Mouse (Mus musculus): Measurements from ENCODE around the gene Kctd17.

The Kctd17 gene

DNA sequence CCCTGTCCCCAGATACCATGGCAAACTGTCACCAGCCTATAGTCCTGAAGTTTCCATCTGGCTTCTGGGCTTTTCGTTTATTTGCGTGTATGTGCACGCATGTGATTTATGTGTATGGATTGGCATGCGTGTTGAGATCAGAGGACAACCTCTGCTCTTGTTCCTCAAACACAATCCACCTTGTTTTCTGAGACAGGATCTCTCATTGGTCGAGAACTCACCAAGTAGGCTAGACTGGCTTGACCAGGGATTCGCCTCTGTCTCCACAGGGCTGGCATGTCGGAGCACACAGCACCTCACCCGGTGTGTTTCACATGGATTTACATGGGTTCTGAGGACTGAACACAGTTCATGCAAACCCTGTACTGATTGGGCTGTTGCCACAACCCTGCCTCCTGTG lies 14.2 kb upstream of the Kctd17 start:
- no peak for DNase-seq (ENCODE audit: low read depth, low spot score)

DNA sequence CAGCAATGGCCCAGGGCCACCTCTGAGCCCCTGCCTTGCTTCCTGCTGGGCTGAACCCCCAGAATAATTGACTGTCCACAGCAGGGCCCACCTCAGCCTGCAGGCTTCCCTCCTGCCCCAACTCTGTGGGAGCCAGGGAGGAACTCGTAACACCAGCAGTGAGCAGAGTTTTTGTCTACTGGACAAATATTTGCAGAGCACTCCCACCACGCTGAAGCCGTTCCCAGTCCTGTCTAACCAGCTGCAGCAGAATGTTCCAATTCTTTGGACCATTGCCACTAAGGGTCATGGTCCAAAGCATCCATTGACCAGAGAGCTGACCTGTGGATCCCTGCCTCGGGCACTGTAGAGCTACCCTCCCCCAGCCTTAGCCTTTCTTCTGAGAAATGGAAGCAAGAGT lies 11.4 kb upstream of the Kctd17 start:
- DNase-seq (ENCODE audit: low read depth, low spot score) = no peak

DNA sequence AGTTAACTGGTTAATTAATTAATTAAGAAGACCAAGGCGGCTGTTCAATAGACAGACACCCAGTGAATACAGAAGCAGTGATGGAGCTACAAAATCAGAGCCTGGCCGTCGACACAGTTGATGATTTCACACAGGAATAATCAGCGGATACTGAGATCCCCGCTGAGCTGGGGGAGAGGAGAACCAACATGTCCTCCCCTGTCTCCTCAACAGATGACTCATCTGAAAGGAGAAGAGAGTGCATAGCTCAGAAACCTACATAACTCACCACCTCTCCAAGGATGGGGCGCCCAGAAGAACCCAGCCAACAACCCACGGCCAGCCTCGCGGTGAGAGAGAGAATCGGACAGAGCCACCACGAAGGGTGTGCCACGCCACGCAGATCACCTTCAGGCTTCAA lies 8.0 kb upstream of the Kctd17 start:
- no peak for DNase-seq (ENCODE audit: low read depth, low spot score)

DNA sequence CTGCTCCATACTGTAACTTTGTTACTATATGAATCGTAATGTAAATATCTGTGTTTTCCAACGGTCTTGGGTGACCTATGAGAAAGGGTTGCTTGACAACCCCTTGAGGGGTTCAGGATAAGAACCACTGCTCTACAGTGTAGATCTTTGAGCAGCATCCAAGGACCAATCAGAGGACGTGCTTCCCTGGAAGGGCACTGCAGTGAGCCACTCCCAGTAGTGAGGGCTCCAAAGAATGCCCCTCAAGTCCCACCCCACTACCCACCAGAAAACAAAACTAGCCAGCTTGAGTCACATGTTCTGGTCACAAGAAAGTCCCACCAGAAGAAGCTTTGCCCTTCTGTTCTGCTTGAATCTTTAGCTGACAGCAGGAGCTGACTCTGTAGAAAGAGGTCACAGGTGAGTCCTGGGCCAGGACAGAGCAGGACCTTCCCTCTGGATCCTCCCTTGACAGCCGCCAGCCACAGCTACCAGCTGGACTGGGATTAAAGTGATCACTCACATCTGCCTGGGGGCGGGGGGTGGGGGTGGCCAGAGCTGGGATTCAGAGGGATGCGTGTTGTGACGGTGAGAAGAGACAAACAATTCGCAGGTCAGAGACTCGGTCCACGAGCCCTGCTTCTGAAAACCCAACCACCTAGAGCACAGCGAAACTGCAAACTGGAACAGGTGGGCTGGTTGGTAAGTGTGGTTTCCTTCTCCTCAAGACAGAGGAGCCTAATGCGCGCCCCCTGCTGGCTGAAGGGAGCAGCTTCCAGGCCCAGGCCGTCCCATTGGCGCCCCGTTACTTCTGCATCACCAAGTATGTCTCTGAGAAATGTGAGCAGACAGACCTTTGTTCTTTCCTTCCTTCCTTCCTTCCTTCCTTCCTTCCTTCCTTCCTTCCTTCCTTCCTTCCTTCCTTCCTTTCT lies 6.1 kb upstream of the Kctd17 start:
- DNase-seq (ENCODE audit: low read depth, low spot score) = peak; percentile 91

DNA sequence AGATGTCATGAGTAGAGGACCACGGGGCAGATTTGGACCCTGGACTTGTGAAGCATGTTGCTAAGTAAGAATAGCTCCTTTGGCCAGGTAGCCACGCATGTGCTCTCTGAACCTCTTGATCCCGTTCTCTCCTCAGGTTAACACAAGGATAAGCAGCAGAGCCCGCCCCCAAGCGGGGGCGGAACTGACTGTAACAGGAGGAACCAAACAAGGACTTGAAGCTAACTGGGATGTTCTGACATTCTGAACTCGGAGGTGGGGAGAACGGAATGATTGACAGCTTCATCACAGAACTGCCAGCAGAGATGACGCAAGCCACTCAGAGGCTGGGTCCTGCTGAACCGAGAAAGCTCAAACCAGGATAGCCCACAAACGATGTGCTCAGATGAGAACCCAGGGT lies 3.9 kb upstream of the Kctd17 start:
- DNase-seq (ENCODE audit: low read depth, low spot score) = peak; percentile 92

DNA sequence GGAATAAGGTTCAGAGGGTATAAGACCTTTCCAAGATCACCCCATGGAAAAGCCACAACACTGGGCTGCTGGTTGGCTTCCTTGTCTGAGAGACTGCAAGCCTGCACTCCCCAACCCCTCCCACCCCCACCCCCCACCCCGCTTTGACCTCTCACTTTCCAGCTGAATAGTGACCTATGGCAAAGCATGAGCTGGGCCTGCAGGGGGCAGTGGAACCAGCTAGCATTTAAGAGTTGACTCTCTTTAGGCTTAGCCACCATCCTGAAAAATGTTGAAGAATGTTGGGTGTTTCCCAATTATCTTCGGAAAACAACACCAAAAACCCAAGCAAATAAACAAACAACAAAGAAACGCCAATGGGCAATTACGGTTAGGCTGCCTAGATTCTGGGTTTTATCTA lies 3.1 kb upstream of the Kctd17 start:
- DNase-seq (ENCODE audit: low read depth, low spot score) = peak; percentile 64

DNA sequence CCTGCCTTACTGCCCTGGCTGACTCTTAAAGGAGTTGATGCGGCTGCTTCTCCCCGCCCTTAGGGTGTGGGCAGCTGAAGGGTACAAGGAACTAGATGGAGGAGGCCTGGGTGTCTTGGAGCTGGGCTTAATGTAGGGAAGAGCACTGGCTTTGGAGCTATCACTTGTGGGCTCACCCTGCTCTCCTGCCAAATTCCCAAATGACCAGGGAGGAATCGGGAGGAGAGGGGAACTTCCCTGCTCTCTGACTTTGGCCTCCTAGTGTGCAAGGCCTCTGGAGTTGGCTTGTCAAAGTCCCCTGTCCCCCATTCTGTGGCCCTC lies 735 bp downstream of the Kctd17 start:
- no peak for DNase-seq (ENCODE audit: low read depth, low spot score)

DNA sequence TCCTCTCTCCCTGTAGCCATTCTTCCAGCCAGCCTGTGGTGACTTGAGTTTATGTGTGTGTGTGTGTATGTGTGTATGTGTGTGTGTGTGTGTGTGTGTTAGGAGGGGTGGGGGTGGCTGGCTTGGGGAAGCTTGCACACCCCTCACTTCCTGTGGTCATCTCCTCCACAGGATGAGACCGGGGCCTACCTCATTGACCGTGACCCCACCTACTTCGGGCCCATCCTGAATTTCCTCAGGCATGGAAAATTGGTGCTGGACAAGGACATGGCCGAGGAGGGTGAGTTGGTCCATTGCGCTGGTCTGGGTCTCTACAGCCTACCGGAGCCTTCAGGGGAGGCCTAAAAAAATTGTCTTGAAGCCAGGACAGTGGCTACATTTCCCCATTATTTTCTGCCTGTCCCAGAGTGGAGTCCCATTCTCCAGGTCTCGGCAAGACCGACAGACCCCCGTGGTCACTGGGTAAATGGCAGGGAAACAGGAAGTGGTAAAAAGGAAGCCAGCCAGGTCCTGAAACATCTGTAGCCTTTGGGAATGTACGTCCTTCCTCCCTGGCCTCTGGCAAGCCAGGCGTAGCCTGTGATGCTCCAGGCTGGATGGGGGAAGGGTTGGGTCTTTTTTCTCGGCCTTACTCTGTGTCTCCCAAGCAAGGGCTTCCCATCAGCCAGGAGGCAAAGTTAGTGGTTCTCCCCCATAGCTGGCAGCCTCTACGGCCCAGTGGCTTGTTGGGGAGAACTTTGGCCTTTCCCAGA lies 1.7 kb downstream of the Kctd17 start:
- DNase-seq (ENCODE audit: low read depth, low spot score) = no peak

DNA sequence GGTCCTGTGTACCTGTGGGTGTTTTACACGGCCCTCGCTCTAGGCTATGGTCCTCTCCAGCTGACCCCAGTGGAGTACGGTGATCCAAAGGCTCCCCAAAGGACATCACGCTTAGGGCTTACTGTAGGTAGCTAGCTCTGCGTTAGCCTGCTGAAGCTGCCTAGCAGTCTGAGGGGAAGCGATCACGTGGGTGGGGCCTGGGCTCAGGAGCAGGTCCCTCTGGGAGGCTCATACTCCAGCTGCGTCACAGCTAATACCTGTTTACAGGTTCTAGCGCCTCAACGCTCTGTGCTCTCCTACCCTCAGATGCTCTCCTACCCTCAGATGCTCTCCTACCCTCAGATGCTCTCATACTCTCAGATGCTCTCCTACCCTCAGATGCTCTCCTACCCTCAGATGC lies 2.5 kb downstream of the Kctd17 start:
- DNase-seq (ENCODE audit: low read depth, low spot score) = no peak

DNA sequence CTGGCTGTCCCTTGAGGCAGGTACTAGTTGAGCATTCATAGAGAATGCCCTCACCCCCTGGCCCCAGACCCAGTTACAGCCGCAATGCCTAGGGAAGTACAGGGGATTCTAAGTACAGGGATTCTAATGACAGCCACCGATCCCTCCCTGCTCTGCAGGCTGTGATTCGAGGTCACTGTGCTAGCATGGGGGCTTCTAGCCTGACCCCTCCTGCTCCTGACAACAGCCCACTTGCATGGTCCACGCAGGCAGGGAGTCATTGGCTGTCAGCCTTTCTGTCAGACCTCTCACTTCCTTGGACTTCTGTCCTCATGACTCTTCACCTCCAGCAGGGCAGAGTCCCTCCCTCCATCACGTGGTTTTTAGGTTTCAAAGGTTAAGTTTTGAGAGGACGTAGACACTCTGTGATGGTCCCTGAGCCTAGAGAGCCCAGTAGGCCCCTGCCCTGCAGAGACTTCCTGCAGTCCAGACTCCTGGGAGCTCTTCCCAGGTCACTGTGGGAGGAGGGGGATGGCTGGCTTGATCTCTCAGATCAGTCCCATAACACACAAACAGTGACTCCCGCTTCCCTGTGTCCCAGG lies 3.3 kb downstream of the Kctd17 start:
- no peak for DNase-seq (ENCODE audit: low read depth, low spot score)

DNA sequence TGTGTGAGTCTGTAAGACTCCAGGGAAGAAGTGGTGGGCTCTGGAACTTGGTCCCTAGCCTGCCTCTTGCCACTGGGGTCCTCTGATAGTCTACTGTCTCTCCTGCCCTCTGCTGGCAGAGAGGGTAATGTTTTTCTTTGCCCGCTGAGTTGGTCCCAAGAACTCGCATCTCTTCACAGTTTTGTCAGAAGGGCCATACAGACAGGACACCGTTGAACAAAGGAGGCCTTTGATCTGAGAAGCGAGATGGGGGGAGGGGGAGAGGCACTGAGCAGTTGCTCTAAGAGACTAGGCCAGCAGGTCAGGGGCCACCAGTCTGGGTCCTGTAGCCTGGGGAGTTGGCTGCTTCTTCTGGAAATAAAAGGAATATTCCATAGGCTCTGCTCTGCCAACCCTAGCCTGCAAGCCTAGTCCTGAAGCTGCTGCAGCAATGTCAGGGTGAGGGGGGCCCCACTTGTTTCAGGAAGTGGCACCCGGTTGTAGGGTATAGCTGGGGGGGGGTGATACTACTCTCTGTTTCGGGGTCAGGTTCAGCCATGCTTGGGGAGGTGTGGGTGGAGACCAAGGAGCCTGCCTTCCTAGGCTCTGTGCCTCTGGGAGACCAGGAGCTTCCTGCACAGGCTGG lies 6.6 kb downstream of the Kctd17 start:
- peak; percentile 66 for DNase-seq (ENCODE audit: low read depth, low spot score)

DNA sequence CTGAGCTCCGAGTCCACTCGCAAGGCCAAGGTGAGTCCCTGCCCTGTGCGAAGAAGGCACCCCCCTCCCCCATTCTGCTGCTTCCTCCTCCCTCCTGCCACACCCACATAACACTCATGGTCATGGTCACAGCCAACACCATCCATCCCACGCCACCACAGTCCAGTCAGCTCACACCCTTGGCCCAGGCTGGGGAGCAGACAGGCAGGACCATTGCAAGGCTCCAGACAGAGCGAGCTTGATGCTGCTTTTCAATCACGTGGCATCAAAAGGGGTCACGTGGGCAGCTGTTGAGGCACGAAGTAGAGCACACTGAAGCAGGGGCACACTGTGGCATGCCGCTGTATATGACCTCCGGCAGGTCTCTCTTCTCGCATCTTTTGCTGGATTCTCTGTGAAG lies 7.3 kb downstream of the Kctd17 start:
- peak; percentile 15 for DNase-seq (ENCODE audit: low read depth, low spot score)

DNA sequence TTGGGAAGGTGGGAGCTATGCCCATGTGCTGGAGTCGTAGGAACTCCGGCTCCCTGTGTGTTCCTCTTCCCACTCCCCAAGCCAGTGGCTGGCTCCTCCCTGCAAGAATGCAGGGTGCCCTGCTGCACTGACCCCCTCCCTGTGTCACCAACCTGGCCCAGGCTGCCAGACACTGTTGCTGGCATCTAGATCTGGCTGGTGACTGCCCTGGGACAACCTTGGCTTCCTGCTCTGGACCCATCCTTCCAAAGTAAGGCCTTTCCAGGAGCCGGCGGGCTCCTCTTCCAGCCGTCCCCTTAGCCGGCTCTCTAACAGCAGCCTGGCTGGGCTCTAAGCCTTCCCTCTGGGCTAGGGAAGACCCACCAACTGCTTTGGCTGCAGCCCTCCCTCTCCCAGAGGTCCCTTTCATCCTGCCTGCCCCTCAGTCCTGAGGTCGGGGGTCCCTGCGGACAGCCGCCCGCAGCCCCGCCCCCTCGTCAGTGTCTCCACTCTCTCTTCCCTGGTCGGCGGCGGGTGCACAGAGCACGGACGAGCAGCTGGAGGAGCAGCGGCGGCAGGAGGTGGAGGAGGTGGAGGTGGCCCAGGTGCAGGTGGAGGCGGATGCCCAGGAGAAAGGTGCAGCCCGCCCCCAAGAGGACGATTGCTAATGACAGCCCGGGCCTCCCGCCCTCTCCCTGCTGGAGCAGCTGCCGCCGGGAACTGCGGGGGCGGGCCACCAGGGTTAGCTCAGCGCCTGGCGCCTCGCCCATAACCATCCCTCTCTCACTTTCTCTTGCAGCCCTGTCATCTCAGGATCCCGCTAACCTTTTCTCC lies 8.2 kb downstream of the Kctd17 start:
- DNase-seq (ENCODE audit: low read depth, low spot score) = peak; percentile 74

DNA sequence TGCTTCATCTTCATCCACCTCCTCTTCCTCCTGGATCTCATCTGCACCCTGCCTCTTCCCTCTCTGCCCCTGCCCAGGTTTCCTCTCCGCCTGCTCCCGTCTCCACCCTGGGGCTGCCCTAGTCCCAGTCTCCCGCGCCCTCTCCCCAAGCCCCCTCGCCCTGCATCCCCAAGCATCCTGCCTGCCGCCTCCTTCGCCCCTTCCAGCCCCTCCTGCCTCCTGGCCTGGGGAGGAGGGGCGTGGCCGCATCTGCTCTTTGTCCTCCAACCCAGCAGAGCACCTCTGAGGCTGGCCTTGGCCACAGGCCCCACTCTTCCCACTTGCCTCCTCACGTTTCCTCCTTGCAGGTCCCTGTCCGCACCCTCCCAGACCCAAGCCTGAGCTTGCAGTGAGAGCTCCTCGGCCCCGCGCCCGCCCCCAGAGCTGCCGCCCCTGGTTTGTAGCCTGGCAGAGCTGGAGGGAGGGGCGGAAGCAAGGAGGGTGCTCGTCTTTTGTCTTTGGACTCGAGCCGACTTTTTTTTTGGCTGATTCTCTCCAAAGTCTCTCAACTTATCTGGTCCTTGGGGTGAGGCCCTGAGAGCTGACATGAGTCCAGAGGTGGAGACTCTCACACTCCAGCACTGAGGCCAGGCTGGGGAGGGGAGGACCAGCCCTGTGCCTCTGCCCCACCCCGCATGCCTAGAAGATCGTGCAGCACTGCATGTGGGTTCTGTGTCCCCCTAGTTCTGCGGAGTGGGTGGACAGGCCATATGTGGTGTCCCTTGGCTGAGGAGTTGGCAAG lies 9.1 kb downstream of the Kctd17 start:
- peak; percentile 47 for DNase-seq (ENCODE audit: low read depth, low spot score)

DNA sequence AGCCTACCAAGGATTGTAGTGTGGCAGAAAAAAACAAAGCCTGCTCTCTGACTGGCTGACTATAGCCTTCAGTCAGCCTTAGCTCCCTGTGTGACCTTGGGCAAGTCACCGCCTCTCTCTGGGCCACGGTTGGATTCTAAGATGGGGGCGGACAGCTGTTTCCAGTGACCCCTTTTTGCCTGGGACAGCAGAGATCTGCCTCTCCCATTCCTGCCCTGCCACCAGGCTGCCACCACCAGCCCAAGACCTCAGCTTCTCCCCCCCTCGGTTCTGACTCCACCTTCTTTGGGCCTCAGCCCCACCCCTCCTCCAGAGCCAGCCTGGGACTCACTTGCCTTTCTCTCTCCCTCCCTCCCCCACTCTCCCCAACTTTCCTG lies 9.6 kb downstream of the Kctd17 start:
- DNase-seq (ENCODE audit: low read depth, low spot score) = no peak

DNA sequence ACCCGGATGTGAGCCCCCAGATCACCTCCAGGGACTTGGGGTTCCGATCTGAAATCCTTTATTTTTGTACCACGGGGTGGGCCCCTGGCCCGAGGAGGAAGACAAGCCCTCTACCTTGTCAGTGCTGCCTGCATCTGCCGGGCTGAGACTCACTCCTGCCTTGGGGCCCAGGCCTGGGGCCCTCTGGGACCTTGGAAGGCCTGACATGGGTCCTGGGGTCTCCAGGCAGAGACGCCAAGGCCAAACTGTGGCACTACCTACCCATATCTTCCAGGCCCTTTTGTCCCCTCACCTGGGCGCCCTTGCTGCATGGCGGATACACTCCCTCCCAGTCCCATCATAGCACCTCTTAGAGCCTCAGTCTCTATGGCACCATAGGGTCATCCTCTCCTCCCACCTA lies 10.1 kb downstream of the Kctd17 start:
- no peak for DNase-seq (ENCODE audit: low read depth, low spot score)

DNA sequence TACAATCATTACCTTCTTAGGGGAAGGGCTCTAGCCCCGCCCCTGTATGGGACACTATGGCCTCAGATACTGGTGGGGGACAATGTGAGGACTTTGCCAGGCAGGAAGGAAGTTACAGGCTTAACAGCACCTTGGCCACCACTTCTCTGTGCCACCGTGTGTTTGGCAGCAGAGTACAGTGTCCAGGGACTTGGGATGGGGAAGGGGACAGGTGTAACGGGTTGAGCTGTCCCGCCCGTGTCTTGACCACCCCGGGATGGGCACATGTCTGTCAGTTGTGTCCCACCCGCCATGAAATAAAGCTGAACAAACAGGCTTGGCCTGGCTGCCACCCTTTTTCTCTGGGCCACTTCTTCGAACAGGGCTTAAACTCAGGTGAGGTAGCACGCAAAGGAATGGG lies 10.6 kb downstream of the Kctd17 start:
- no peak for DNase-seq (ENCODE audit: low read depth, low spot score)

DNA sequence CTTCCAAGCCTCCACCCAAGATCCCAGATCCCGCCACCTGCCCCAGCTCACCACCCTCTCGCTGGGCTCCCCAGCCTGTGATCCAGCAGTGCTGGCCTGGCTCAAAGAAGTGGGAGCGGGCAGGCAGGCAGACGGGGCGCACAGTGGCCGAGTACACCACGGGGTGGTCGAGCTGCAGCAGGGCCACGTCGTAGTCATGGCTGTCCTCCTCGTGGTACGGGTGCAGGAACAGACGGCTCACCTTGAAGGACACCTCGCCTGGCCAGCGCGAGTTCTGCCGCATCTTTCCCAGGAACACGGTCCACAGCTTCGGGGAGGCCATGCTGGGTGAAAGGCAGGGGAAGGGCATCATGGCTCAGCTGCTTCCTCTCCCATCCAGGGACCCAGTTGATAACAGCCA lies 13.9 kb downstream of the Kctd17 start:
- DNase-seq (ENCODE audit: low read depth, low spot score) = no peak

DNA sequence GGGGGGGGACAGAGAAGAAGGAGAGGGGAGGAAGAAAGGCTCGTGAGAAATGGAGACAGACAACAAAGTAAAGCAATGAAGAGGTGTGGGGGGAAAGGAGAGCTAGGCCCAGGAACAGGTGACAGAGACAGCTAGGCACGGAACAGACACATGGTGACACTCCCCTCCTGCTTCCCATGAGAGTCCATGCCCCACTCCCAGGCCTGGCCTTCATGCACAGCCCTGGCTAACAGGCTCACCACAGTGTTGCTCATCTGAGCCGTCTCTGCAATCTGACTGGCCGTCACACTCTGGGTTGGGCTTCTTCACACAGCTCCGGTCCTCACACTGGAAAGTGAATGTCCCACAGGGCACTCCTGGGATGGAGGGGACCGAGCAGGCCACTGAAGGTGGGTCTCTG lies 15.5 kb downstream of the Kctd17 start:
- DNase-seq (ENCODE audit: low read depth, low spot score) = no peak

DNA sequence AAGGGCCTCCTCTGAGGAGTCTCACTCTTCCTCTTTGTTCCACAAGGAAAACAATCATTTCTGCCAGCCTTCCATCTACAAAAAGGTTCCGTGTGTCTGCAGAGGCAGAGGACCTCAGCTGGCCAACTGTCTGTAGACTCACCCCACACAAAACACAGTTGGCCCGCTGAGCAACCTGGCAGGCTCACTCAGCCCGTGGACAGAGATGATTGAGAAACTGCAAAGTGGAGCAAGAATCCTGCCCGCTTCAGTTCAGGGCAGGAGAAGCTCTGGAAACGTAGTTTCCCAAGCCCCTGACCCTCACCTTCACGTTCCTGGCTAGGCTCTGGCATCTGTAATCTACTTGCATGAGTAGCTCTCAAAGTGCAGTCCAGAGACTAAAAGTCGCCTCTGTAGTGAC lies 18.8 kb downstream of the Kctd17 start:
- DNase-seq (ENCODE audit: low read depth, low spot score) = no peak

Data from ZHBTc4 (cell line).